Mouse (Mus musculus) heart, postnatal 0 days (tissue): ENCODE results near the gene Unc5a. TPM values are rescaled to one million over a fixed set of nuclear protein-coding genes. Genes with fewer than 3 reads are reported as not detected.

Experiments used
- ATAC-seq: fragments of 200-750 bp; cut with Nextera tagmentation; 2 replicates; pipeline ENCODE4 v1.8.0; 2017; ENCODE audit warnings: low read depth, moderate number of reproducible peaks, moderate library complexity; ENCODE audit not compliant: insufficient read depth
- DNase-seq: peaks from one replicate; pipeline ENCODE4 v3.0.0-alpha.2; 2016; ENCODE audit warnings: low spot score
- H3K27ac ChIP-seq: fragments of 300-500 bp; sonication (generic); 2 replicates; pipeline ENCODE4 v1.5.1; 2014; ENCODE audit warnings: low read depth, mild to moderate bottlenecking
- H3K27me3 ChIP-seq: fragments of 300-500 bp; sonication (generic); 2 replicates; pipeline ENCODE4 v1.6.1; 2014; ENCODE audit warnings: low read length, mixed read lengths; ENCODE audit not compliant: control insufficient read depth, insufficient read depth
- H3K36me3 ChIP-seq: fragments of 300-500 bp; sonication (generic); replicated peaks from 2 replicates; pipeline ENCODE4 v1.6.1; 2014; ENCODE audit warnings: low read length, mixed read lengths; ENCODE audit not compliant: control insufficient read depth, insufficient read depth
- H3K4me1 ChIP-seq: fragments of 300-500 bp; sonication (generic); 2 replicates; pipeline ENCODE4 v1.6.1; 2014; ENCODE audit warnings: antibody characterized with exemption; ENCODE audit not compliant: control insufficient read depth, insufficient read depth
- H3K4me2 ChIP-seq: fragments of 300-500 bp; sonication (generic); 2 replicates; pipeline ENCODE4 v1.6.1; 2014; ENCODE audit warnings: low read depth, mild to moderate bottlenecking, low read length, moderate library complexity
- H3K4me3 ChIP-seq: fragments of 300-500 bp; sonication (generic); 2 replicates; pipeline ENCODE4 v1.5.1; 2014; ENCODE audit warnings: low read depth, low read length
- H3K9ac ChIP-seq: fragments of 300-500 bp; sonication (generic); replicated peaks from 2 replicates; pipeline ENCODE4 v1.6.1; 2014; ENCODE audit warnings: low read depth, low read length, mixed read lengths
- H3K9me3 ChIP-seq: fragments of 300-500 bp; sonication (generic); replicated peaks from 2 replicates; pipeline ENCODE4 v1.6.1; 2016; ENCODE audit warnings: low read length; ENCODE audit not compliant: control insufficient read depth
- CTCF ChIP-seq: IDR thresholded peaks from 2 replicates; pipeline ENCODE4 v1.5.1; 2016; ENCODE audit warnings: antibody characterized with exemption, control low read depth, low read depth
- EP300 ChIP-seq: IDR thresholded peaks from 2 replicates; pipeline ENCODE4 v1.6.1; 2016; ENCODE audit warnings: antibody characterized with exemption, low read depth
- WGBS: fragments of 180-500 bp; shearing (Covaris S2); extraction: QIAGEN DNeasy Blood & Tissue Kit; methylation state at CpG from one replicate; pipeline ENCODE4 v1.1.7; 2014; 5-methylcytosine and 5-hydroxymethylcytosine counted together
- polyA plus RNA-seq: library from polyadenylated mRNA; unstranded; fragments of >200 nt; fragmentation: Nextera tagmentation; extraction: Ambion mirVana; gene quantifications from 2 replicates; pipeline ENCODE4 v1.2.1, GENCODE M21; 2015
- total RNA-seq: library from RNA; depleted of rRNA; stranded (reverse); fragments of >200 nt; gene quantifications from 2 replicates; pipeline ENCODE4 v1.2.3, GENCODE M21; 2014; ENCODE audit warnings: low replicate concordance

Gene Unc5a
- total and polyA plus RNA-seq, 2 experiments from 2014 or later, result 0.70 to 5.5 TPM

DNA sequence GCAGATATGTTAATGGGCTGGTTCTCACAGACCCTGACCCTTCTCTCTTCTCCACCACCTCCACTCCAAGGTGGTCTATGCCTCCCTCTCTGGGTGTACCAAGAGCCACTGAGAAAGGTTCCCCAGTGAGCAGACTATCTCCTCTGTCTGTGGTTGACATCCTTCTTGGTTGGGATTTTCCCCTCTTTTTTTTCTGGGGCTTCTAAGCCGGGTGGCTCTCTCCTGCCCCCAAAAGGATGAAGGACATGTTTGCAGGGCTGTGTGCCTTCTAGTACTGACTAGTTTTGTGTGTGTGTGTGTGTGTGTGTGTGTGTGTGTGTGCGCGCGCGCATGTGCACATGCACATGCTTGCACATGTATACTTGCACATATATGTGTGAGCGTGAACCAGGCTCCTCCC is 16.0 kb downstream of the Unc5a start:
- Histone ChIP-seq H3K4me1 (no peaks in the 10 kb centered on the region), H3K9ac (no peak overlapping the region), H3K36me3 (no peaks in the 10 kb centered on the region), H3K4me2 (no peak overlapping the region), H3K27ac (no peak overlapping the region), H3K9me3 (no peaks in the 10 kb centered on the region), H3K4me3 (no peak overlapping the region), H3K27me3 (no peaks in the 10 kb centered on the region)
- WGBS, result 76% methylated on average over 6 of the region's 6 CpGs
- TF ChIP-seq EP300 (no peak), CTCF (no peak)
- ATAC-seq (no peak), DNase-seq (no peak)

DNA sequence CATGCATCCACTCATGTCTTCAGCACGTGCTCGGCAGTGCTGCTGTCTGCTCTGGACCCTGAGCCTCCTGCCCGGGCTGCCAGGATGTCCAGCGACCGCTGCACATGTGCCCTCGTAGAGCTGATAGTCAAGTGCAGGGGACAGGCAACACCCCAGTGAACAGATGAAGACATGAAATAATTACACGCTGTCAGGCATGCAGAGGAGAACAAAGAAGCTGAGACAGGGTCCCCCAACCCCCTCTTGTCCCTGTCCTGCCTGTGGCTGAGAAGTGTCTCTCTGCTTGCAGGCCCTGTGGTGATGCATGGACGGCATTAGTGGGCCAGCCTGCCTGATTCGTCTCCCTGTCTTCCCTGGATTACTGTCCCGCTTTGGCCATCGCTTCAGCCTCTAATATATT is 18.3 kb downstream of the Unc5a start:
- H3K4me3 ChIP-seq, result no peak overlapping the region
- ATAC-seq (no peak), DNase-seq (no peak)
- no peak overlapping the region for H3K27ac ChIP-seq
- H3K9me3 ChIP-seq, result no peaks in the 10 kb centered on the region
- no peak overlapping the region for H3K9ac ChIP-seq
- no peaks in the 10 kb centered on the region for H3K4me1 ChIP-seq
- no peak overlapping the region for H3K4me2 ChIP-seq
- 74% methylated on average over 11 of the region's 11 CpGs for WGBS
- no peaks in the 10 kb centered on the region for H3K36me3 ChIP-seq
- H3K27me3 ChIP-seq, result no peaks in the 10 kb centered on the region
- TF ChIP-seq CTCF (no peak), EP300 (no peak)

DNA sequence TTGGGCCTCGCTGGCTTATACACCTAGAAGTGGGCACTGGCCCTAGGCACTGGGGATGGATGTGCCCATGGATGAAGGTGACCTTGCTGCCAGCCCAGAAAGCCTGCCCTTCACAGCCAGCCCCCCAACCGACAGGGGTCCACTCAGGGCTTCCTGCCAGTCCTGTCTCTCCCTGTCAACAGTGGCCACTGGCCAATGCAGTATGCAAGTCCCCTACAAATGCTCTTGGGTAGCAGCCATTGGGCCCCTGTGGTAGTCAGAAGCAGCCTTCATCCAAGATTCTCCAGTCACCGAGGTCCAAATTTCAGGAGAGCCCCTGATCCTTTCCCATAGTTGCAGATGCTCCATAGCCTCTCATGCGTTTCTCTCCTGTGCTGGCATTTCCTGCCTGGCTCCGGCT is 19.4 kb downstream of the Unc5a start:
- no peak overlapping the region for H3K4me3 ChIP-seq
- TF ChIP-seq EP300, result no peak
- H3K9me3 ChIP-seq, result no peaks in the 10 kb centered on the region
- no peaks in the 10 kb centered on the region for H3K4me1 ChIP-seq
- DNase-seq (no peak), ATAC-seq (no peak)
- no peak overlapping the region for H3K27ac ChIP-seq
- 47% methylated on average over 5 of the region's 5 CpGs for WGBS
- H3K4me2 ChIP-seq, result no peak overlapping the region
- H3K27me3 ChIP-seq, result no peaks in the 10 kb centered on the region
- H3K36me3 ChIP-seq, result no peaks in the 10 kb centered on the region
- no peak overlapping the region for H3K9ac ChIP-seq

DNA sequence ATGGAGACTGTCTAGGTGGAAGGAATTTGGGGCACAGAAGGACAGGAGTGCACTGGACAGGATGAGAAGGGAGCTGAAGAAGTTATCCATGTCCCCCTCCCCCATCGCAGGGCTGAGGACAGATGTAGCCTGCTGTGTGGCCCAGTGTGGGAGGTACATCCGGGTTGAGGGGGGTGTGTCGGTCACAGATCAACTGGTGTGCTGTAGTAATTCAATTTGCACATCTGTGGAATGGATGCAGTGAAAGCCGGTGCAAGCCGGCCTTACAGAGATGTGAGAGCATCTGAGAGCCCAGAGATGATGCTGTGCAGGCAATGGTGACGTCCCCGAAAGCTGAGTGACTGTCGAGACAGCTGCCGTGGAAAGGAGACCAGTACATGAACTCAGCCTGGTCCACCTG is 20.3 kb downstream of the Unc5a start:
- Histone ChIP-seq H3K9ac (no peak overlapping the region), H3K9me3 (no peaks in the 10 kb centered on the region), H3K4me1 (no peaks in the 10 kb centered on the region), H3K4me2 (no peak overlapping the region), H3K27me3 (0 out of 2 replicates have a peak, but pooled peaks cover 4% of the 10 kb centered on the region), H3K36me3 (no peaks in the 10 kb centered on the region), H3K27ac (no peak overlapping the region), H3K4me3 (no peak overlapping the region)
- no peak for ATAC-seq
- DNase-seq, result no peak
- 54% methylated on average over 9 of the region's 9 CpGs for WGBS
- TF ChIP-seq CTCF (no peak), EP300 (no peak)

DNA sequence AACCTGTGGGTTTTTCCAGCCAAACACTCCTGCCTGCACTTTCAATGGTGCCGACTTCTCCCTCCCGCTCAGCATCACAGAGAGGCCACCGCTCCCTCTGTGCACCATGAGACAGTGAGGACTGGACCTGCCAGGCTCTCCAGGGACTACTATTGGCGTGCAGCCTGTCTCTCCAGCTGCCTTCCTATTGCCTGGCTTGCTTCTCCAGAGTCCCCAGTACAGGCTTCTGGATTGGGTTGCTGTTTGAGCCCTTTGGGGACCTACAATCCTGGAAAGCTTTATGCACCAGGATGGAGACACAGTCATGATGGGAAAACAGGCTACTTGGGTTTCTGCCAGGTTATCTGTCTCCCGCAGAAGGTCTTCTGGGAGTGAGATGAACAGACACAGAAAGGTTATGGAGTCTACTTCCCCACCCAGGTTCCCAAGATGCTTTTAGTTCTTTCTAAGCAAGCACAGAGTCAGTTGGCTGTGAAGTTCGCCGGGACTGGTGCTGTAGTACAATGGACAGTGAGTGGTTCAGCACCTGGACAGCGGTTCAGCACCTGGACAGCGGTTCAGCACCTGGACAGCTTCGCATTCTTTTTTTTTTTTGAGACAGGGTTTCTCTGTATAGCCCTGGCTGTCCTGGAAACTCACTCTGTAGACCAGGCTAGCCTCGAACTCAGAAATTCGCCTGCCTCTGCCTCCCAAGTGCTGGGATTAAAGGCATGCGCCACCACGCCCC is 21.5 kb downstream of the Unc5a start:
- WGBS, result 34% methylated on average over 14 of the region's 14 CpGs
- no peak overlapping the region for H3K4me2 ChIP-seq
- DNase-seq (peak; percentile 21), ATAC-seq (no peak)
- TF ChIP-seq CTCF (no peak), EP300 (no peak)
- no peaks in the 10 kb centered on the region for H3K36me3 ChIP-seq
- no peak overlapping the region for H3K27ac ChIP-seq
- no peak overlapping the region for H3K9ac ChIP-seq
- no peaks in the 10 kb centered on the region for H3K9me3 ChIP-seq
- no peak overlapping the region for H3K4me3 ChIP-seq
- no peaks in the 10 kb centered on the region for H3K4me1 ChIP-seq
- 0 out of 2 replicates have a peak, but pooled peaks cover 4% of the 10 kb centered on the region for H3K27me3 ChIP-seq

DNA sequence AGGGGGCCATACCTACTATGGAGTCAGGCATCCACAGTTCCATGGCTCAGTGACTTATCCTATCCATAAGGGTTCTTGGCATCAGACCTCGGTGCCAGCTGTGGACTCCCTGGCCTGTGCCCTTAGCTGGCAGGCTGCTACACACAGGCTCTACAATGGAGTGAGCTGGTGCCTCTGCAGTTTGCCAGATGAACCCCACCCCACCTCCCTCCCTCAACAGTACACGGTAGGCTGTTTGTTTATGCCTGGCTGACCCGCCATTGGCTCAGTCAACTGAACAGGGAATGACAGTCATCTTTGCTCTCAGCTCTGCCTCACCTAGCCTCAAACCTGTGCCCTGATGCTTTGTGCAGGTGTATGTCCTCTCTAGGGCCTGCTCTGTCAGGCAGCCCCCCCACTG is 26.3 kb downstream of the Unc5a start:
- Histone ChIP-seq H3K27me3 (peaks cover 10% of the 10 kb centered on the region; the same call in 1 of the 2 replicates), H3K4me2 (no peak overlapping the region), H3K4me1 (no peaks in the 10 kb centered on the region), H3K4me3 (no peak overlapping the region), H3K36me3 (no peaks in the 10 kb centered on the region), H3K27ac (no peak overlapping the region), H3K9ac (no peak overlapping the region), H3K9me3 (no peaks in the 10 kb centered on the region)
- DNase-seq, result no peak
- ATAC-seq, result no peak
- 52% methylated on average over 3 of the region's 3 CpGs for WGBS
- no peak for TF ChIP-seq CTCF
- no peak for TF ChIP-seq EP300
